Mouse (Mus musculus) liver, adult 2 months (tissue): ENCODE results near the gene Dtd2. TPM values are rescaled to one million over a fixed set of nuclear protein-coding genes. Genes with fewer than 3 reads are reported as not detected.

Experiments
- DNase-seq: peaks from one replicate; pipeline ENCODE4 v3.0.0-alpha.2; 2011; ENCODE audit warnings: low read depth, low spot score; ENCODE audit errors: extremely low read depth
- H3K27ac ChIP-seq: fragments of 200-500 bp; replicated peaks from 2 replicates; pipeline ENCODE4 v1.5.1; 2012; ENCODE audit warnings: low read depth, mild to moderate bottlenecking, control low read depth, inconsistent platforms, low read length; ENCODE audit not compliant: insufficient read depth
- H3K27me3 ChIP-seq: fragments of 200-500 bp; 2 replicates; pipeline ENCODE4 v1.6.1; 2012; ENCODE audit warnings: mild to moderate bottlenecking, moderate library complexity, low read length, inconsistent platforms; ENCODE audit not compliant: control insufficient read depth, insufficient read depth
- H3K36me3 ChIP-seq: fragments of 200-500 bp; 2 replicates; pipeline ENCODE4 v1.6.1; 2012; ENCODE audit warnings: low read length, inconsistent platforms; ENCODE audit not compliant: control insufficient read depth, insufficient read depth
- H3K4me1 ChIP-seq: fragments of 200-500 bp; 2 replicates; pipeline ENCODE4 v1.6.1; 2011; ENCODE audit warnings: low read length; ENCODE audit not compliant: control insufficient read depth, insufficient read depth
- H3K4me3 ChIP-seq: fragments of 200-500 bp; 2 replicates; pipeline ENCODE4 v1.5.1; 2011; ENCODE audit warnings: low read depth, mild to moderate bottlenecking, control low read depth, low read length, moderate library complexity; ENCODE audit not compliant: insufficient read depth
- H3K79me2 ChIP-seq: fragments of 200-500 bp; 2 replicates; pipeline ENCODE4 v1.6.1; 2012; ENCODE audit warnings: inconsistent platforms, mild to moderate bottlenecking, low read length, moderate library complexity; ENCODE audit not compliant: control insufficient read depth, insufficient read depth
- H3K9ac ChIP-seq: fragments of 200-500 bp; 2 replicates; pipeline ENCODE4 v1.6.1; 2012; ENCODE audit warnings: low read depth, mild to moderate bottlenecking, control low read depth, inconsistent platforms, low read length
- CTCF ChIP-seq: fragments of 200-500 bp; IDR thresholded peaks from 2 replicates; pipeline ENCODE4 v1.5.1; 2011; ENCODE audit warnings: low read depth, low read length, control low read depth
- POLR2A ChIP-seq: fragments of 200-500 bp; IDR thresholded peaks from 2 replicates; pipeline ENCODE4 v1.6.1; 2011; ENCODE audit warnings: low read length, control low read depth; ENCODE audit not compliant: insufficient read depth; ENCODE audit errors: extremely low read depth
- WGBS: fragments of 180-500 bp; shearing (Covaris S2); methylation state at CpG from one replicate; pipeline ENCODE4 v1.1.7; 2018; 5-methylcytosine and 5-hydroxymethylcytosine counted together
- polyA plus RNA-seq: library from polyadenylated mRNA; depleted of rRNA; stranded (reverse); fragments of >200 nt; gene quantifications from 2 replicates; pipeline ENCODE4 v1.2.3, GENCODE M21; 2012
- total RNA-seq: library from RNA; depleted of rRNA; stranded (reverse); fragments of >200 nt; gene quantifications from 2 replicates; pipeline ENCODE4 v1.2.3, GENCODE M21; 2014

Dtd2 gene
- total and polyA plus RNA-seq, 2 experiments, result 12.6 to 14.8 TPM

DNA sequence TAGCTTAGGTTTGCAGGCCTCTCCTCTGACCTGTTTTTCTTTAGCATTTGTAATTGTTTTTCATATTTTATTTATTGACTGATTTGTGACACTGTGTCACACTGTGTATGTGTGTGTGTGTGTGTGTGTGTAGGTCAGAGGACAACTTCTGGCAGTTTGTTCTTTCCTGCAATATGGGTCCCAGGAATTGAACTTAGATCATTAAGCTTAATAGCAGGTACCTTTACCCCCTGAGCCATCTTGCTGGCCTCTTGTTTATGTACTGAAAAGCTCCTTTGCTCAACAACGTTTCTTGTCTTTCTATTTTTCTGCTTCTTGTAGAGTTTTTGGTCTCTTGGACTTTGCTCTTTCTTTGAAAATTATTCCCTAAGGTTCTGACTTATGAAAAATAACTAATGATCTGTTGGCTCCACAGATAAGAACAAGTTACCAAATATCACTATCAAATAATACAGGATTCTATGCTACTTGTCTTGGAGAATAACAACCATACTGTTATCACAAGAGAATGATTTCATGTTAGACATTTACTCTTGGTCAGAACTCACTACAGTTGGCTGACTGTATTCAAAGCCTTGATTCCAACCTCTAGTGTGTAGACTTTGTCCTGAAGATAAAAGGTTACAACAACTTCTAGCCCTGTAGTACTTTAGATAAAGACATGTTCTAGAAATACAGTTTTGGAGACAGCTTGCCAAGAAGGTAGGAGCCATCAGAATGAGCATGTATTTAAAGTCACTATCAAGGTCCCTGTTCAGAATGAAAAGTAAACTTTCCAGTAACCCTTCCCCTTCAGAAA, 10.4 kb downstream of the Dtd2 start:
- TF ChIP-seq CTCF (no peak), POLR2A (no peak)
- Histone ChIP-seq H3K4me1 (no peaks in the 10 kb centered on the region), H3K27me3 (no peaks in the 10 kb centered on the region), H3K27ac (no peak overlapping the region), H3K79me2 (no peaks in the 10 kb centered on the region), H3K9ac (no peak overlapping the region), H3K36me3 (peaks cover 22% of the 10 kb centered on the region), H3K4me3 (no peak overlapping the region)
- peak; percentile 35 for DNase-seq
- WGBS, result 80% methylated on average over 1 of the region's 1 CpGs

DNA sequence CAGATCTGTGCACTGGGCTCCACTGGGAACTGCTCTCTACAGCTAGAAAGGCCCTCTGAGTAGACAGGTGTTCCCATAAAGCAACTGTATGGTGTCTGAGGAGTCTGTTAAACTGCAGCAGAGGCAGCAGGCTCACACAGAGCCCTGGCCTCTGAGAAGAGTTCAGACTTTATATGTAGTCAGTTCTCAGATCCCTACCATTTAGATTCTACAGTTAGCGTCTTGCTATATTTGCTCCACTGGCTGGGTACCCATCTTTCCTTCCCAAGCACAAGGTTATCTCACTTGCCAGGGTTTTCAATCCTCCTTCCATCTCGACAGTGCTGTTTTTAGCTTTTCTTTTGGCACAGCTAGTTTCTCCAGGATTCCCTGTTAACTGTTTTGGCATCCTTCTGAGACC, 15.7 kb downstream of the Dtd2 start:
- Histone ChIP-seq H3K79me2 (no peaks in the 10 kb centered on the region), H3K27me3 (no peaks in the 10 kb centered on the region), H3K9ac (no peak overlapping the region), H3K4me1 (no peaks in the 10 kb centered on the region), H3K36me3 (peaks cover 6% of the 10 kb centered on the region), H3K27ac (no peak overlapping the region), H3K4me3 (no peak overlapping the region)
- TF ChIP-seq POLR2A (no peak), CTCF (no peak)
- DNase-seq, result no peak
- WGBS, result 89% methylated on average over 2 of the region's 2 CpGs

DNA sequence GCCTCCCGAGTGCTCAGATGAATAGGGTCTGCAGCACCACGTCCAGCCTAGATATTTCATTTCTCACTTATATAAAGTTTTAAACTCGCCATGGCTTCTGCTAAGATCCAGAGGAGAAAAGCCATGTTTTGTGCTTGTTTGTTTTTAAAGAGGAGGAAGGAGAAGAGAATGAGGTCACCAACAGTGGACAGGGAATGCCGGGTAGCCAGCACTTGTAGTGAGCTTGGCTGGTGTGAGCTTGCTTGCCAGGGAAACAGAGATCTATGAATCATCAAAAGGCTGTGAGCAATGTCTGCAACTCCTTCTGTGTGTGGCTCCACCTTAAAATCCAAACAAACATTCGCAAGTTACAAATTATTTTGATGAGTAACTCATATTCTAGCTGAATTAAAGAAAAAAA, 17.8 kb downstream of the Dtd2 start:
- H3K36me3 ChIP-seq, result peaks cover 5% of the 10 kb centered on the region
- H3K27me3 ChIP-seq, result no peaks in the 10 kb centered on the region
- DNase-seq, result no peak
- no peaks in the 10 kb centered on the region for H3K4me1 ChIP-seq
- TF ChIP-seq POLR2A (no peak), CTCF (no peak)
- H3K27ac ChIP-seq, result no peak overlapping the region
- WGBS, result 87% methylated on average over 5 of the region's 5 CpGs
- H3K9ac ChIP-seq, result no peak overlapping the region
- no peaks in the 10 kb centered on the region for H3K79me2 ChIP-seq
- H3K4me3 ChIP-seq, result no peak overlapping the region

DNA sequence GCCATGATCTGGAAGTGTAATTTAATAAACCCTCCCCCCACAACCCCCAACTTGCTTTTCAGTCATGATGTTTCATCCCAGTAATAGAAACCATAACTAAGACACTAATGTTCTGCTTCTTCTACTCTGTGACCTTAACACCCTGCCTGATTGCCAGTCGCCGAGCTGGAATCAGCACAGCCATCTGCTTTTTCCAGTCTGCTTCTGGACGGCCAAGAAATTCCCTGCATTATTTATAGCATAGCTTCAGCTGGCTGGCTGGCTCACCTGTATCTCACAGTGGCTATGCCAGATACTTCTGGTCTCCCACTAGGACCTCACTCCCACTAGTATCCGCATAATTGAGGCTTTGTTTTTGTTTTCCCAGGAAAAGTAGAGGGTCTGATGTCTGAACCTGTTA, 20.5 kb downstream of the Dtd2 start:
- peaks cover 3% of the 10 kb centered on the region; the same call in 1 of the 2 replicates for H3K36me3 ChIP-seq
- H3K4me1 ChIP-seq, result no peaks in the 10 kb centered on the region
- no peaks in the 10 kb centered on the region for H3K79me2 ChIP-seq
- TF ChIP-seq CTCF (no peak), POLR2A (no peak)
- no peaks in the 10 kb centered on the region for H3K27me3 ChIP-seq
- no peak for DNase-seq
- H3K27ac ChIP-seq, result no peak overlapping the region
- no peak overlapping the region for H3K4me3 ChIP-seq
- 77% methylated on average over 4 of the region's 4 CpGs for WGBS
- no peak overlapping the region for H3K9ac ChIP-seq

DNA sequence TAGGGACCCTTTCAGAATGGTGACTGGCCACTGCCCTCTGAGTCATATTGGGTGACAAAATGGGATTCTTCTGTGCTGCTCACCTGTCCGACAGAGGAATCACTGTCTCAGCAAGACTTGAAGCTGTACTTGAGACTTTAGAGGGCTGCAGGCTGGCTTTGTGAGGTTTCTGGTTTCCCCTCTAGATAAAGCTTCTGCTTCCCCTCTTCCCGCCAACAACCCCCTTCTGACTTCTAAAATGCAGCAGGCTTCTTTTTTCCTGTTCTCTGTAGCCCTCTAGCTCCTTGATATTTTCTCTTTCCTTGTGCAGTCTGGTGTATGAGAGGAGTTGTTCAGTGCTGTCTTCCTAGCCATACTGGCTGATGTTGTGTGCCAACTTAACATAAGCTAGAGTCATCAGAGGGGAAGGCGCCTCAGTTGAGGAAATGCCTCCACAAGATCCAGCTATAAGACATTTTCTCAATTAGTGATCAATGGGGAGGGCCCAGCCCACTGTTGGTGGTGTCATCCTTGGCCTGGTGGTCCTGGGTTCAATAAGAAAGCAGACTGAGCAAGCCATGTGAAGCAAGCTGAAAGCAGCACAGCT, 21.0 kb downstream of the Dtd2 start:
- DNase-seq, result no peak
- H3K27me3 ChIP-seq, result no peaks in the 10 kb centered on the region
- peaks cover 3% of the 10 kb centered on the region; the same call in 1 of the 2 replicates for H3K36me3 ChIP-seq
- no peaks in the 10 kb centered on the region for H3K79me2 ChIP-seq
- no peak overlapping the region for H3K9ac ChIP-seq
- WGBS, result 92% methylated on average over 3 of the region's 3 CpGs
- H3K4me3 ChIP-seq, result no peak overlapping the region
- H3K27ac ChIP-seq, result no peak overlapping the region
- H3K4me1 ChIP-seq, result no peaks in the 10 kb centered on the region
- TF ChIP-seq CTCF (no peak), POLR2A (no peak)

DNA sequence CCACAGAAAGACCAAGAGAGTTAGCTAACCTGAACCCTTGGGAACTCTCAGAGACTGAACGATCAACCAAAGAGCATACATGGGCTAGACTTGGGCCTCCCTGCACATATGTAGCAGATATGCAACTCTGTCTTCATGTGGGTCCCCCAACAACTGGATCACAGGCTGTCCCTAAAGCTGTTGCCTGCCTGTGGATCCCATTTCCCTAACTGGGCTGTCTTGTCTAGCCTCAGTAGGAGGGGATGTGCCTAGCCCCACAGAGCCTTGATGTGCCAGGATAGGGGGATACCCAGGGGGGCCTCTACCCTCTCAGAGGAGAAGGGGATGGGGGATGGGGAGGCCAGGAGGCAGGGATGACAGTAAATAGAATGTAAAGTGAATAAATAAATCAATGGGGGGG, 22.7 kb downstream of the Dtd2 start:
- peaks cover 3% of the 10 kb centered on the region; the same call in 1 of the 2 replicates for H3K36me3 ChIP-seq
- no peak overlapping the region for H3K27ac ChIP-seq
- H3K4me3 ChIP-seq, result no peak overlapping the region
- 84% methylated on average over 1 of the region's 1 CpGs for WGBS
- no peaks in the 10 kb centered on the region for H3K4me1 ChIP-seq
- H3K79me2 ChIP-seq, result no peaks in the 10 kb centered on the region
- H3K27me3 ChIP-seq, result no peaks in the 10 kb centered on the region
- no peak for DNase-seq
- no peak overlapping the region for H3K9ac ChIP-seq
- TF ChIP-seq CTCF (no peak), POLR2A (no peak)
